Mouse (Mus musculus): Measurements from ENCODE around the gene Ppp6r3. TPM values are rescaled to one million over a fixed set of nuclear protein-coding genes. Genes with fewer than 3 reads are reported as not detected.
"Not testable (repeated sequence)": the region's sequence is repeated elsewhere in the genome, so short reads cannot be mapped to it uniquely, and the experiment has no call there.

The Ppp6r3 gene
- polyA plus RNA-seq, 1 experiment: 32.4 TPM

DNA sequence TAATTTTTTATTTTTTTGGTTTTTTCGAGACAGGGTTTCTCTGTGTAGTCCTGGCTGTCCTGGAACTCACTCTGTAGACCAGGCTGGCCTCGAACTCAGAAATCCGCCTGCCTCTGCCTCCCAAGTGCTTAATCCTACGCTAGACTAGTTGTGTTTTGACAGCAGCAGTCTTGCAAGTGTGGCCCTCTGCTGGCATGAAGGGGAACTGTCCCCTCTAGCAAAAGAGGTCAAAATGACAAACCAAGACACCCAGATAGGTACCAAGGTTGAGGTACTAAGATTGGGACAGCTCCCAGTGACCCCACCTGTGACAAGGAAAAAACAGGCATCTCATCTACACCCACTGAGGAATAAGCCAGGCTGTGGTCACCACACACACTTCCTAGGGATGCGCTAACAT lies 12.2 kb upstream of the Ppp6r3 start:
- H3K4me3 ChIP-seq (ENCODE audit: insufficient read depth, low read depth, low read length); H3K4me1 ChIP-seq (ENCODE audit: control insufficient read depth, insufficient read depth, insufficient read length, low read length); H3K27ac ChIP-seq (replicated peaks; ENCODE audit: low read depth, low read length): not testable (repeated sequence)

DNA sequence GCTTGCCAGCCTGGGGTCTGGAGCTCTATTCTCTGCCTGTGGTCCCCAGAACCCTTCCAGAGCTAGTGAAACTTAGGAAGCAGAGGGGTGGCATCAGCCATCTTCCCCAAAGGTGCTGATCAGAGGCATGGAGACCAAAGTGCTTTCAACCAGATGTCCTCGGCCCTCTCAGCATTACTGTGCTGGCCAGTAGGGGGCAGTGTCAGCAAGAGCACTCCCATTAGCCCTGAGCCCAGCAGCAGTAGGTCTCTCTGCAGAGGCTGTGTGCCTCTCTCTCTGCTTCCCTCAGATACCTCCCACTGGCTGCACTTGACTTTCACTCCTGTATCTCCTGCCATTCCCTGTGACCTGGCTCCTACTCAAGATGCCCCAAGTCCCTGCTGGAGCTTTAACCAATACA lies 11.0 kb upstream of the Ppp6r3 start:
- Histone ChIP-seq H3K27ac (replicated peaks; ENCODE audit: low read depth, low read length) (no peak overlapping the region), H3K4me3 (ENCODE audit: insufficient read depth, low read depth, low read length) (no peak overlapping the region), H3K4me1 (ENCODE audit: control insufficient read depth, insufficient read depth, insufficient read length, low read length) (no peaks in the 10 kb centered on the region)

DNA sequence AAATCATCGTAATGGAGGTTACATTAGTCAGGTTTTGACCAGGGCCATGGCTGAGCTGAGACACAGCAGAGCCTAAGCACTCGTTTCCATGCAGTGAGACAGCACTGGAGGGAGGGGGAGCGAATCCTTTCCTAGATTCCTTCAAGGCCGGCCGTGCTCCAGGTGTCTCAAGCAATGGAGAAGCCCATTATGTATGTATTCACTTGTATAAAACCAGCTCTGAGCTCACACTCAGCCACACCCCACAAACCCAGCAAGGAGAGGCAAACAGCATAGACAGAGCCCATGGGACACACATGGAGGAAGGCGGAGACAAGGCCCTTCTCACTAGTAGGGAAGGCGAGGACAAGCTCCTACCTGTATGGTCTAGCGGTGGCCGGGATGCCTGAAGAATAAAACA lies 10.5 kb upstream of the Ppp6r3 start:
- H3K4me1 ChIP-seq (ENCODE audit: control insufficient read depth, insufficient read depth, insufficient read length, low read length): no peaks in the 10 kb centered on the region
- H3K4me3 ChIP-seq (ENCODE audit: insufficient read depth, low read depth, low read length): no peak overlapping the region
- no peak overlapping the region for H3K27ac ChIP-seq (replicated peaks; ENCODE audit: low read depth, low read length)

DNA sequence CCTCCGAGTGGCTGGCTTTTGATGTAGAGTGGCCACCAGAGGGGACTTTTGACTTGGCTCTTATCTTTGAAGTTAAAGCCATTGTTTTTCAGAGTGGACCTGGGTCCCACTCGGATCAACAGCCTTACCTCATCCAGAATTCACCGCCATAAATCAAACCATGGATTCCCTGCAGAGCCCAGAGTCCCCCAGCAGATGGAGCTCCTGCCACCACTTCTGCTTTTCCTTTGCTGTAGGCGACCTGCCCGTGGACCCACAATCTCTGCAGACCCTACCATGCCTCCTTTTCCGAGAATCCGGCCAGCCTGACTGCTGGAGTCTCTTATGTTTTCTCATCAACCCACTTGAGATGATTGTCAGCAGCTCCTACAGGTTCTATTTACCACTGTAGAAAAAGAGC lies 5.8 kb upstream of the Ppp6r3 start:
- no peak overlapping the region for H3K4me3 ChIP-seq (ENCODE audit: insufficient read depth, low read depth, low read length)
- H3K27ac ChIP-seq (replicated peaks; ENCODE audit: low read depth, low read length): no peak overlapping the region
- H3K4me1 ChIP-seq (ENCODE audit: control insufficient read depth, insufficient read depth, insufficient read length, low read length): no peaks in the 10 kb centered on the region

DNA sequence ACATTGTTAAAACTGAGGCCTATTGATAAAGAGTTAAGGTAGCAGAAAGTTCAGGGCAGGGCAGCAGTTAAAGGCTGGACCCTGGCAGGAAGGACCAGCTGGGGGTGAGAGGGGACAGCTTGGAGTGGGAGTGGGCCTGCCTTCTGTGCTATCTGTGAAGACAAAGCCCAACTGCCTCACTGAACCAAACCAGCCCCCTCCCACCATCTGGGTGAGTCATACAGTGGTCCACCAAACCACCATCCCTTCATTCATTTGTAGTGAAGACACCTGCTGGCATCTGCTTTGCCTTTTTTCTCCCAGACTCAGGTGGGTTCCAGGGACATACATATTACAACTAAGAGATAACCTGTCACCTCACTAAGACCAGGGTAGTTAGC lies 2.4 kb upstream of the Ppp6r3 start:
- Histone ChIP-seq H3K4me1 (ENCODE audit: control insufficient read depth, insufficient read depth, insufficient read length, low read length) (peaks cover 3% of the 10 kb centered on the region), H3K4me3 (ENCODE audit: insufficient read depth, low read depth, low read length) (no peak overlapping the region), H3K27ac (replicated peaks; ENCODE audit: low read depth, low read length) (no peak overlapping the region)

DNA sequence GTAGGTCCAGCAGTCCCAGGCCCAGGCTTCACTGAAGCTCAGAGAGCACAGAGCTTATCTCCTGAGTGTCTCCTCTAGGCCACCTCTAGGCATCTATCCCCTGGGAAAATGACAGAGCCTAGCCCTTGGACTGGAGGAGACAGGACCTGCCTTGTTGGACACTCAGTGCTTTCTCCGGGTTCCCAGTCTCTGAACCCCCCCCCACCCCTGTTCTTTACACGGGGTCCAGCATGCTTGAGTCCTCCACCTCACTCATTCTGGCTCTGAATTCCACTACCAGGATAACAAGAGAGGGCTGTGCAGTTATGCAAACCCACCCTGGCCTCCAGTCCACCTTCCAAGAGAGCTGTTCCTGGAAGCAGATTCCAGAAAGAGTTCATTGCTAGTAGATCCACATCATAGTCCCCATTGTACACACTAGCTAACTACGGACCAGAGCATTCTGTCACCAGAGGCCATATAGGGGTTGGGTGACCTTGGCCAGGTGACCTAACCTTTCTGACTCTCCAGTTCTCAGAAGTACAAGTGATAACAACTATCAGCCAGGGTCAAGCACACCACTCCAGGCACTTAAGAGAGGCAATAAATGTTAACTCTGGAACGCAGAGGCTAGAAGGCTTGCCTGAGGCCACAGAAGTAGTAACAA lies 1.8 kb upstream of the Ppp6r3 start:
- Histone ChIP-seq H3K4me3 (ENCODE audit: insufficient read depth, low read depth, low read length) (no peak overlapping the region), H3K27ac (replicated peaks; ENCODE audit: low read depth, low read length) (no peak overlapping the region), H3K4me1 (ENCODE audit: control insufficient read depth, insufficient read depth, insufficient read length, low read length) (peaks cover 6% of the 10 kb centered on the region)

DNA sequence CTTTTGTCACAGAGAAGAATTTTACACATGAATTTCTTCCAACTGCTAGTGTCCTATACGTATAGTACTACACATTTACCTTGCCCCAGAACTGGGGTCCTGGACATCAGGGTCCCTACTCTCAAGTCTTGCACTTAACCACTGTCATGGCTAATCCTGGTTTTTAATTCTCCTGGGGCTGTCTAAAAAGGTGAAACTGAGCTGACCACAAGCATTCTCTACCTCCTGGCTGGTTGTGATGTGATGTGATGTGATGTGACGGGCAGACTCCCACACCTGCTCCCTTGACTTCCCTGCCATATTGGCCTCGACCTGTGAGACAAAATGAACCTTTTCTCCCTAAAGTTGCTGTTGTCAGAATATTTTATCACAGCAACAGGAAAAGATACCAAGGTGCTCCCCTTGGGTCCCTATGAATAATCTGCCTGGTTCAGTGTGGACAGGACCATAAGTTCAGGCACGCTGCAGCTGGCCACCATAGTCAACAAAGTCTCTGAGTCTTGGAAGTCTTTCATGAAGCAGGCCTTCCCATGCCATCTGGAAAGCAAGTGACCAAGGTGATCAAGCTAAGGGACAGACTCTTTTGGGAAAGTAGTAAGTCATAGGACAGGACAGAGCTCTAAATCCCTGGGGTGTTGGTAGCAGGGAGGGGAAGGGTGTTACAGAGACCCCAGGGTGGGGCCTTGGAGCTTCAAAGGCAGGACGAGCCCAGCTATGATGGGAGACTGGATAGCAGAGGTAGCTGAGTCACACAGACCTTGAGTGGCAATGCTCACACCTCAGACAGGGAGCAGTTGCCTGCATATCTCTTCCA lies 1.1 kb upstream of the Ppp6r3 start:
- Histone ChIP-seq H3K4me1 (ENCODE audit: control insufficient read depth, insufficient read depth, insufficient read length, low read length) (peaks cover 6% of the 10 kb centered on the region), H3K27ac (replicated peaks; ENCODE audit: low read depth, low read length) (no peak overlapping the region), H3K4me3 (ENCODE audit: insufficient read depth, low read depth, low read length) (peak overlapping the region; percentile 6; the same call in 1 of the 2 replicates)

DNA sequence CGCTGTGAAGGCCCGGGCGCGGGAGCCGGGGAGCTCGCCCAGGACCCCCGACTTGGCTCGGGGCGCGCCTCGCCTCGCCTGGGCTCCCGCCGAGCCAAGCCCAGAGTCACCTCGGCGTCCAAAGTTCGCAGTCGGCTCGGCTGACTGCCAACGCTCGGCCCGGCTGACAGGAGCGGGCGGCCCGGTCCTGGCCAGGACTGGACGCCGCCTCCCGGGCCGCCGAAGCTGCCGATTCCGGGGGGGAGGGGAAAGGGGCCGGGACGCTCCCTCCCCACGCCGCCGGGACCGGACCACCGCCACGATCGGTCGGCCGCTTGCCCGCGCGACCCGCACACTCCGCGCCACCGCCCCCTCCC lies 295 bp downstream of the Ppp6r3 start:
- peak overlapping the region; percentile 88 for H3K27ac ChIP-seq (replicated peaks; ENCODE audit: low read depth, low read length)
- H3K4me1 ChIP-seq (ENCODE audit: control insufficient read depth, insufficient read depth, insufficient read length, low read length): peaks cover 10% of the 10 kb centered on the region
- peak overlapping the region; percentile 82 for H3K4me3 ChIP-seq (ENCODE audit: insufficient read depth, low read depth, low read length)

DNA sequence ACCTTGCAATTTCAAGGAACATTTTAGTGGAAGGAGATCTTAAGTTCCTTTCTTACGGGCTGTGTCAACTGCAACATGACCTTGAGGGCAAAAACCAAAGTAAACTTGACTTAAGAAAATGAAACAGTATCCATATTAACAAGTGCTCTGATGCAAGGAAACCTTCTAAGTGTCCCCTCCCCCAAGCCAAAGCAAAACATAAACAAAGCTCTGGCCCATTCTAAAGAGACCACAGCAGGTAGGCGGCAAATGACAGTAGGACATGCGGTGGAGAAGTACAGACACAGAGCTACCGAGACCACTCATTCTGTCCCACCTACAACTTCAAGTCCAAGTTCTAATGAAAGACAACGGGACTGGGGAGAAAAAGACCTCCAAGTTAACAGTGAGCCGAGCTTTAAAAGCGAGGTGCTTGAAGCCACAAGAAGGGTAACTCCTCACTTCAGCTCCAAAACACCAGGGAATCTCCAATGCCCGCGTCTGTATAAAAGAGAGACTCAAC lies 905 bp downstream of the Ppp6r3 start:
- Histone ChIP-seq H3K27ac (replicated peaks; ENCODE audit: low read depth, low read length) (peak overlapping the region; percentile 88), H3K4me3 (ENCODE audit: insufficient read depth, low read depth, low read length) (peak overlapping the region; percentile 82), H3K4me1 (ENCODE audit: control insufficient read depth, insufficient read depth, insufficient read length, low read length) (peaks cover 13% of the 10 kb centered on the region)

DNA sequence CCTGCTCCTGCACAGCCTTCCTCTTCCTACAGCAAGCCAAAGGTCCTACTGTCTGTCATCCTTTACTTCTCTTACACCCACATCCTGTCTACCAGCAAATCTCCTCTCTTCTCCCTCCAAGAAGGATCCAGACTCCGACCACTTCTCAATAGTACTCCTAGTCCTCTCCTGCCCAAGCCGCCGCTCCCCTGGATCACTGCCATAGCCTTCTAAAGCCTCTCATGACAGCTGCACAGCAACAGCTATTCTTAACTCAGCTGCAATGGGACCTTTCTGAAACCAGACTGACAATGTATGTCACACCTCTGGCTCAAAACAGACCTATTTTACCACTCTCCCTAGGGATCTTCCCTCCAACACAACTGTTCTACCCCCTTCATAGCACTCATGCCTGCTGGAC lies 11.2 kb downstream of the Ppp6r3 start:
- Histone ChIP-seq H3K4me3 (ENCODE audit: insufficient read depth, low read depth, low read length) (no peak overlapping the region), H3K4me1 (ENCODE audit: control insufficient read depth, insufficient read depth, insufficient read length, low read length) (peaks cover 45% of the 10 kb centered on the region), H3K27ac (replicated peaks; ENCODE audit: low read depth, low read length) (peak overlapping the region; percentile 15)

DNA sequence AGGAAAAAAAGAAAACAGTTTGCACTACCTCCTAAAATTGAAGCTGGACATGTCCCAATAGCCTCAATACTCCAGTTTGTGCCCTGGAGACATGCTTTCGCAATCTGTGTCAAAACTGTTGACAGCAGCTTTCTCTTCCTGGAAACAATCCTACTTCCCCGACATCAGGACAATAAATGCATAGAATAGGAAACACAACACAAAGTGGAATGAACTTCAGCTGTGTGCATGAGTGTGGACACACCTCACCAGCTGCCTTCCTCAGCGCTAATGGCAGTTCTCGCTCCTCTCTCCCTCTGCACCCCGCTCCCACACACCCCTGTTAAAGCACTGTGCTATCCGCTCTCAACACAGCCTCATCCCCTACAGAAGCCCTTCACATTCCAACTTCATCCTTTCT lies 12.8 kb downstream of the Ppp6r3 start:
- H3K4me1 ChIP-seq (ENCODE audit: control insufficient read depth, insufficient read depth, insufficient read length, low read length): peaks cover 39% of the 10 kb centered on the region
- H3K4me3 ChIP-seq (ENCODE audit: insufficient read depth, low read depth, low read length): no peak overlapping the region
- H3K27ac ChIP-seq (replicated peaks; ENCODE audit: low read depth, low read length): peak overlapping the region; percentile 53

DNA sequence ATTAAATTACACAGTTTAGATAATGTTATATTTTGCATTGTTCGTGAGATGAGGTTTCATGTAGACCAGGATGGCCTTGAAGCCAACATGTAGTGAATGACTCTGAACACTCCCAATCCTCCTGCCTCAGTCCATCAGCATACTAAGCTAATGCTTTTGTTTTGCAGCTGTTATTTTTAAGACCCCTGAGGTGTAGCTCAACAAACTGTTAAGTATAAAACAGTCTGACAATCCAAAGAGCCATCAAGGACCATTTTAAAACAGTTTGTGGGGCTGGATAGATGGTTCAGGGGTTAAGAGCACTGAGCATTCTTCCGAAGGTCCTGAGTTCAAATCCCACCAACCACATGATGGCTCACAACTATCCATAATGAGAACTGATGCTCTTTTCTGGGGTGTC lies 13.3 kb downstream of the Ppp6r3 start:
- Histone ChIP-seq H3K4me1 (ENCODE audit: control insufficient read depth, insufficient read depth, insufficient read length, low read length) (peaks cover 35% of the 10 kb centered on the region), H3K4me3 (ENCODE audit: insufficient read depth, low read depth, low read length) (no peak overlapping the region), H3K27ac (replicated peaks; ENCODE audit: low read depth, low read length) (peak overlapping the region; percentile 20; the same call in 1 of the 2 replicates)

DNA sequence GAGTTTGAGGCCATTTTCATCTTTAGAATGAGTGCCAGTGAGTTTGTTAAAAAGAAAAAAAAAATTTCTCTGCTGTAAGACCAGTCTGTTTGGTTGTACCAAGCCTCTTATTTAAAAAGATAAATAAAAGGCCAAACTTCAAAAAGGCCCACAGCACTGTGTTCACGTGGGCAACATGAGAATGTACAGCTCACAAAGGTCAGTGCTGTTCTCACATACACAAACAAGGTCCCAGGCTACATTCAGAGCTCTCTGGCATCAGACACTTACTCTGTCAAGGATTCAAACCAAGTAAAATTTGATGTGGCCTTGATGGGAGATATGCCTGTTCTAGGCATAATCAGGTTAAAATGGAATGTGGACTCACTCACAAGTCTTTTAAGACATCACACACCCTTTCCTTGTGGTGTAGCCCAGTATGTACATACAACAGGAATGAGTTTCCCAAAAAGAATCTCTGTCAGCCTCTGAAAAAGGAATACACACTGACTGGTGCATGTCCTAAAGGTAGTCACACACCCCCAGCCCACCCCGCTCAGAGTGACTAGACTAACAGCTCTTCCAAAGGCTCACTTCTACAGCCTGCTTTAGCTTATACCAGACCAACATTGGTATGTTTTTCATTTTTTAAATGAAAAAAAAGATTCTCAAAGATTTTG lies 19.3 kb downstream of the Ppp6r3 start:
- Histone ChIP-seq H3K4me3 (ENCODE audit: insufficient read depth, low read depth, low read length) (no peak overlapping the region), H3K27ac (replicated peaks; ENCODE audit: low read depth, low read length) (no peak overlapping the region), H3K4me1 (ENCODE audit: control insufficient read depth, insufficient read depth, insufficient read length, low read length) (peaks cover 10% of the 10 kb centered on the region; the same call in 1 of the 2 replicates)

DNA sequence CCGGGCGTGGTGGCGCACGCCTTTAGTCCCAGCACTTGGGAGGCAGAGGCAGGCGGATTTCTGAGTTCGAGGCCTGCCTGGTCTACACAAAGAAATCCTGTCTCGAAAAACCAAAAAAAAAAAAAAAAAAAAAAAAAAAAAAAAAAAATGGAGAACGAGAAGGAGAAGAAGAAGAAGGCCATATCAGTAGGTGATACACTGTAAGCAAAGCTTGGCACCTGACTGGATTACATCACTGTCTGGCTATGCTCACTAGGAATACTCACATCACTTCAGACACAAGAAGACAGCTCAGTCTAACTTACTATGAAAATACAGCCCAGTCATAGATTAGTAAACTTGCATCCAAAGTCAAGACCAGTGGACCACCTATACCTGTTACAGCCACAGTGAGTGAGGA lies 20.8 kb downstream of the Ppp6r3 start:
- peaks cover 6% of the 10 kb centered on the region; the same call in 1 of the 2 replicates for H3K4me1 ChIP-seq (ENCODE audit: control insufficient read depth, insufficient read depth, insufficient read length, low read length)
- no peak overlapping the region for H3K4me3 ChIP-seq (ENCODE audit: insufficient read depth, low read depth, low read length)
- no peak overlapping the region for H3K27ac ChIP-seq (replicated peaks; ENCODE audit: low read depth, low read length)

DNA sequence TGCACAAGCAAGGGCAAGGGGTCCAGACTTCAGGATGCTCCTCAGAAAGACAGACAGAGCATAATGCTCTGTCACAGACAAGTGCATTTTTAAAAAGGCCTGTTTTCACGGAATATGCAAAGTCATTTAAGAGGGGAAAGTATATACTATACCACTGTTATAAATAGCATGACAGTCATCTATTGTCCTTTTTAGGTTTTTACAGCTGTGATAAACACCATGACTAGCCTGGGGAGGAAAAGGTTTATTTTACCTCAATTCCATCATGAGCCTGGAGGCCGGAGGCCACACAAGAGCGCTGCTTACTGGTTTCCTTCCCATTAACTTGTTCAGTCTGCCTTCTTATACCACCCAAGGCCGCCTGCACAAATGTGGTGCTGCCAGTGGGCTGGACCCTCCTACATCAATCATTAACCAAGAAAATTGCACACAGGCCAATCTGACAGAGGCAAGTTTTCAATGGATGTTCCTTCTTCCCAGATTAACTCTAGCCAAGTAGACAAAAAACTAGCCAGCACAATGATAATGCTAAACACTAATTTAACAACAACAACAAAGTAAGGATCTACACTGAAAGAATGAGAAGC lies 23.9 kb downstream of the Ppp6r3 start:
- Histone ChIP-seq H3K4me1 (ENCODE audit: control insufficient read depth, insufficient read depth, insufficient read length, low read length) (peaks cover 10% of the 10 kb centered on the region; the same call in 1 of the 2 replicates), H3K4me3 (ENCODE audit: insufficient read depth, low read depth, low read length) (no peak overlapping the region), H3K27ac (replicated peaks; ENCODE audit: low read depth, low read length) (no peak overlapping the region)

Data from brown adipose tissue, adult 24 weeks (tissue).